Mouse (Mus musculus): ENCODE data around the gene Mex3a.

Mex3a gene

GRCm38 (mm10) chr3:88543651-88544410 lies 11.6 kb downstream of the Mex3a start:
- in situ Hi-C loops (cut with MboI), result no loop called here

GRCm38 (mm10) chr3:88544514-88544913 lies 12.3 kb downstream of the Mex3a start:
- in situ Hi-C loops (cut with MboI), result no loop called here

- in situ Hi-C loops (cut with MboI), result no loop called here
Observed at GRCm38 (mm10) chr3:88544955-88545591, 12.9 kb downstream of the Mex3a start.

GRCm38 (mm10) chr3:88546674-88547418 lies 14.7 kb downstream of the Mex3a start:
- in situ Hi-C loops (cut with MboI), result no loop called here

- in situ Hi-C loops (cut with MboI), result no loop called here
Observed at GRCm38 (mm10) chr3:88548180-88548917, 16.2 kb downstream of the Mex3a start, which contains the start of gene Rab25. Gene Rab25 (minus strand): TSS chr3:88548300.

GRCm38 (mm10) chr3:88551586-88551985 lies 19.4 kb downstream of the Mex3a start:
- in situ Hi-C loops (cut with MboI), result no loop called here

GRCm38 (mm10) chr3:88552082-88552645 lies 20.0 kb downstream of the Mex3a start:
- in situ Hi-C loops (cut with MboI), result no loop called here

GRCm38 (mm10) chr3:88552676-88553524 lies 20.7 kb downstream of the Mex3a start, which contains the start of gene Lamtor2:
Gene Lamtor2 (minus strand): TSS chr3:88553074.
- in situ Hi-C loops (cut with MboI), result no loop called here

- in situ Hi-C loops (cut with MboI), result no loop called here
Observed at GRCm38 (mm10) chr3:88553525-88553879, 21.3 kb downstream of the Mex3a start, which contains the start of gene Ubqln4. Gene Ubqln4 (plus strand): TSS chr3:88553758.

- in situ Hi-C loops (cut with MboI), result no loop called here
Observed at GRCm38 (mm10) chr3:88553880-88554586, 21.8 kb downstream of the Mex3a start.

GRCm38 (mm10) chr3:88555069-88555605 lies 22.9 kb downstream of the Mex3a start:
- in situ Hi-C loops (cut with MboI), result no loop called here

GRCm38 (mm10) chr3:88555731-88556130 lies 23.5 kb downstream of the Mex3a start:
- in situ Hi-C loops (cut with MboI), result no loop called here

GRCm38 (mm10) chr3:88556616-88557015 lies 24.4 kb downstream of the Mex3a start:
- in situ Hi-C loops (cut with MboI), result no loop called here

- in situ Hi-C loops (cut with MboI), result no loop called here
Observed at GRCm38 (mm10) chr3:88559596-88559995, 27.4 kb downstream of the Mex3a start.

- in situ Hi-C loops (cut with MboI), result no loop called here
Observed at GRCm38 (mm10) chr3:88561989-88562388, 29.8 kb downstream of the Mex3a start.

- in situ Hi-C loops (cut with MboI), result no loop called here
Observed at GRCm38 (mm10) chr3:88563442-88563841, 31.2 kb downstream of the Mex3a start.

- in situ Hi-C loops (cut with MboI), result no loop called here
Observed at GRCm38 (mm10) chr3:88563966-88564365, 31.8 kb downstream of the Mex3a start.

GRCm38 (mm10) chr3:88566116-88566515 lies 33.9 kb downstream of the Mex3a start:
- in situ Hi-C loops (cut with MboI), result no loop called here

GRCm38 (mm10) chr3:88566536-88567061 lies 34.4 kb downstream of the Mex3a start:
- in situ Hi-C loops (cut with MboI), result no loop called here

Measured in mature B cell (primary cell).